Mouse (Mus musculus) heart, embryonic 14.5 days (tissue): ENCODE measurements around the gene Gm5148. TPM values are rescaled to one million over a fixed set of nuclear protein-coding genes. Genes with fewer than 3 reads are reported as not detected.

Source experiments
- ATAC-seq: fragments of 200-750 bp; cut with Nextera tagmentation; 2 replicates; pipeline ENCODE4 v1.8.0; 2017; ENCODE audit warnings: low read depth, moderate TSS enrichment; ENCODE audit not compliant: insufficient number of reproducible peaks, insufficient read depth, low FRiP score
- H3K27ac ChIP-seq, 2 experiments: fragments of 200-500 bp in 1 of 2; fragments of 300-500 bp in 1 of 2; sonication (generic) in 1 of 2; replicated peaks in 1 of 2; 2 replicates each; pipeline ENCODE4 v1.5.1; 2012 to 2014; ENCODE audit warnings: low read depth in 2 of 2, low read length in 2 of 2, control low read depth in 1 of 2, mild to moderate bottlenecking in 1 of 2, mixed read lengths in 1 of 2; ENCODE audit not compliant: control insufficient read depth in 1 of 2, insufficient read depth in 1 of 2
- H3K27me3 ChIP-seq: fragments of 300-500 bp; sonication (generic); 2 replicates; pipeline ENCODE4 v1.6.1; 2014; ENCODE audit warnings: mild to moderate bottlenecking, low read length, control low read depth; ENCODE audit not compliant: control insufficient read depth, insufficient read depth
- H3K36me3 ChIP-seq: fragments of 300-500 bp; sonication (generic); 2 replicates; pipeline ENCODE4 v1.6.1; 2014; ENCODE audit warnings: mild to moderate bottlenecking, control low read depth, low read length, mixed read lengths; ENCODE audit not compliant: control insufficient read depth, insufficient read depth
- H3K4me1 ChIP-seq, 2 experiments: fragments of 200-500 bp in 1 of 2; fragments of 300-500 bp in 1 of 2; sonication (generic) in 1 of 2; 2 replicates each; pipeline ENCODE4 v1.6.1; 2012 to 2014; ENCODE audit warnings: low read length in 2 of 2, control low read depth in 1 of 2, mixed read lengths in 1 of 2; ENCODE audit not compliant: control insufficient read depth in 2 of 2, insufficient read depth in 2 of 2
- H3K4me2 ChIP-seq: fragments of 300-500 bp; sonication (generic); 2 replicates; pipeline ENCODE4 v1.6.1; 2014; ENCODE audit warnings: mild to moderate bottlenecking, low read length
- H3K4me3 ChIP-seq, 2 experiments: fragments of 200-500 bp in 1 of 2; fragments of 300-500 bp in 1 of 2; sonication (generic) in 1 of 2; 2 replicates each; pipeline ENCODE4 v1.5.1; 2012 to 2014; ENCODE audit warnings: low read length in 2 of 2, mild to moderate bottlenecking in 2 of 2, control low read depth in 1 of 2, low read depth in 1 of 2, moderate library complexity in 1 of 2; ENCODE audit not compliant: control insufficient read depth in 1 of 2, insufficient read depth in 1 of 2
- H3K9ac ChIP-seq: fragments of 300-500 bp; sonication (generic); 2 replicates; pipeline ENCODE4 v1.6.1; 2014; ENCODE audit warnings: mild to moderate bottlenecking, low read length
- H3K9me3 ChIP-seq: fragments of 300-500 bp; sonication (generic); 2 replicates; pipeline ENCODE4 v1.6.1; 2016; ENCODE audit warnings: low read length, control low read depth; ENCODE audit not compliant: control insufficient read depth
- WGBS: fragments of 180-500 bp; shearing (Covaris S2); extraction: QIAGEN DNeasy Blood & Tissue Kit; methylation state at CpG from one replicate; pipeline ENCODE4 v1.1.7; 2014; 5-methylcytosine and 5-hydroxymethylcytosine counted together
- polyA plus RNA-seq: library from polyadenylated mRNA; unstranded; fragments of >200 nt; fragmentation: Nextera tagmentation; extraction: Ambion mirVana; gene quantifications from 2 replicates; pipeline ENCODE4 v1.2.1, GENCODE M21; 2014

The Gm5148 gene
- polyA plus RNA-seq = 2.7 and 3.7 TPM in 2 replicates

GRCm38 (mm10) chr3:37724171-37724804 is at the start of gene Gm5148:
TSS of gene Gm5148 (minus strand) at chr3:37724490.
- no peaks in the 10 kb centered on the region for H3K9me3 ChIP-seq
- peak within 1 kb of the TSS; percentile 85 for H3K4me2 ChIP-seq
- ATAC-seq = 0 out of 2 replicates have a peak, but pooled peaks have one; percentile 44
- WGBS = 4% methylated on average over 24 of the region's 24 CpGs
- peak within 1 kb of the TSS; percentile 43 to 52 for H3K4me3 ChIP-seq
- peaks cover 20 to 29% of the 10 kb centered on the region in 2 experiments for H3K4me1 ChIP-seq
- no peaks in the 10 kb centered on the region for H3K36me3 ChIP-seq
- H3K27me3 ChIP-seq = 0 out of 2 replicates have a peak, but pooled peaks cover 3% of the 10 kb centered on the region
- no peak within 1 kb of the TSS for H3K27ac ChIP-seq
- peak within 1 kb of the TSS; percentile 42 for H3K9ac ChIP-seq

DNA sequence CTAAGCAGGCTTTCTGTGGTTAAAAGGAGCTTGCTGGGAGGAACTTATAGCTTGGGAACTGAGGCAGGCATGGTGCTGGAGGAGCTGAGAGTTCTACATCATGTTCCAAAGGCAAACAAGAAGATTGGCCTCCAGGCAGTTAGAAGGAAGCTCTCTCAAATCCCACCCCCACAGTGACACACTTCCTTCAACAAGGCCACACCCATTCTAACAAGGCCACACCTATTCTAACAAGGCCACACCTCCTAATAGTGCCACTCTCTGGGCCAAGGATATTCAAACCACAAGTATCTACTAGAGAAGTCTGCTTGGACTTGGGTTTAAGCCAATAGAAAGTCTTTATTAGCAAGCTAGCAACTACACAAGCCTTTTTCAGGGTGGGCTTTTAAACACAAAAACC is 46.7 kb upstream of the Gm5148 start:
- Histone ChIP-seq H3K4me3 (no peak overlapping the region), H3K27ac (no peak overlapping the region), H3K27me3 (no peaks in the 10 kb centered on the region), H3K9me3 (no peaks in the 10 kb centered on the region), H3K4me1 (peaks cover 17 to 21% of the 10 kb centered on the region in 2 experiments), H3K36me3 (no peaks in the 10 kb centered on the region), H3K9ac (no peak overlapping the region), H3K4me2 (no peak overlapping the region)
- ATAC-seq = no peak

DNA sequence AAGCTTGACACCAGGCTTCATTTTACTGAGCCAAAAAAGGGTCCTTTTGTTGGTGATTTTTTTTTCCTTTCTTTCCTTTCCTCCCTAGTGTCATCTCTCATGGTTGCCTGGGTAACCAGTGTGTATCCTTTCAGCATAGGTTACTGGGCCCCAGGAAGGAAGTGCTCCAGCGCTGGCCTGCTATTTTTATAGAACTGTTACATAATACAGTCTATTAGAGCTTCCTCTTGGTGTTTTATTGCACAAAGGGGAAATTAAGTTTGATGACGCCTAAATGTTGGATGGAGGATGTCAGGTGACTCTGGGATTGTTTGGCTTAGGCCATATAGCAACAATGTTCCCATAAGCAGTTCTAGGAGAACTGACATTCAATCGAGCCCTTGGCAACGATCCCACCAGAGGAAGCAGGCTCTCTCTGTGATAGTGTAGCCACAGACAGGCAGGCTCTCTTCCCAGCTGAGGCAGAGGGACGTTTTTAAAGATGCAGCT is 45.0 kb upstream of the Gm5148 start:
- ATAC-seq = peak; percentile 76
- Histone ChIP-seq H3K4me2 (peak overlapping the region; percentile 31), H3K27ac (peak overlapping the region; percentile 79 to 84), H3K27me3 (no peaks in the 10 kb centered on the region), H3K36me3 (no peaks in the 10 kb centered on the region), H3K9ac (no peak overlapping the region), H3K4me3 (no peak overlapping the region), H3K4me1 (peaks cover 17 to 20% of the 10 kb centered on the region in 2 experiments), H3K9me3 (no peaks in the 10 kb centered on the region)
- 13% methylated on average over 5 of the region's 5 CpGs for WGBS

- WGBS = 68% methylated on average over 12 of the region's 12 CpGs
- H3K9ac ChIP-seq = no peak overlapping the region
- ATAC-seq = no peak
- no peak overlapping the region for H3K4me2 ChIP-seq
- no peaks in the 10 kb centered on the region for H3K27me3 ChIP-seq
- H3K4me1 ChIP-seq = peaks cover 12 to 13% of the 10 kb centered on the region in 2 experiments
- H3K4me3 ChIP-seq = no peak overlapping the region
- H3K27ac ChIP-seq = no peak overlapping the region
- no peaks in the 10 kb centered on the region for H3K9me3 ChIP-seq
- no peaks in the 10 kb centered on the region for H3K36me3 ChIP-seq
Measured at GRCm38 (mm10) chr3:37767147-37768015, 43.1 kb upstream of the Gm5148 start.

DNA sequence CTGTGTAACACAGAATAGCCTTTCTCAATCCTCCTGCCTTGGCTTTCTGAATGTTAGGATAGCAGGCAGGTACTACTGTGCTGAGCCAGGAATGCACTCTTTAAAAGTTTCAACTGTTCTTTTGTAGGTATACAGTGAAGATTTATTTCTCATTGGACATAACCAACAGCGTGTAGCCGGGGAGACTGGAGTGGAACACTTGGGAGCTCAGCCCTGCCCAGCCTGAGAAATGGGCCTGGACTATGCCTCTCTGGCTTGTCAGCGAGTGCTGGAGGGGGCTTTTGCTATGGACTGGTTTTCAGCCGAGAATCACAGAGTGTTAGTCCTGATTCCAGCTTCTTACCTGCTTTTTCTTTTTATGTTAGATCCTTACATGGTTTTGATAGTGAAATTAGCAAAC is 42.3 kb upstream of the Gm5148 start:
- peaks cover 12 to 13% of the 10 kb centered on the region in 2 experiments for H3K4me1 ChIP-seq
- 43% methylated on average over 4 of the region's 4 CpGs for WGBS
- no peaks in the 10 kb centered on the region for H3K36me3 ChIP-seq
- no peak overlapping the region for H3K4me3 ChIP-seq
- no peaks in the 10 kb centered on the region for H3K27me3 ChIP-seq
- no peak for ATAC-seq
- H3K27ac ChIP-seq = no peak overlapping the region
- no peak overlapping the region for H3K4me2 ChIP-seq
- no peak overlapping the region for H3K9ac ChIP-seq
- H3K9me3 ChIP-seq = no peaks in the 10 kb centered on the region

GRCm38 (mm10) chr3:37765971-37766370 is 41.7 kb upstream of the Gm5148 start:
- H3K27ac ChIP-seq = no peak overlapping the region
- H3K27me3 ChIP-seq = no peaks in the 10 kb centered on the region
- H3K9me3 ChIP-seq = no peaks in the 10 kb centered on the region
- ATAC-seq = no peak
- H3K4me3 ChIP-seq = no peak overlapping the region
- H3K4me1 ChIP-seq = peaks cover 12 to 13% of the 10 kb centered on the region in 2 experiments
- H3K4me2 ChIP-seq = no peak overlapping the region
- 76% methylated on average over 5 of the region's 5 CpGs for WGBS
- no peaks in the 10 kb centered on the region for H3K36me3 ChIP-seq
- no peak overlapping the region for H3K9ac ChIP-seq

DNA sequence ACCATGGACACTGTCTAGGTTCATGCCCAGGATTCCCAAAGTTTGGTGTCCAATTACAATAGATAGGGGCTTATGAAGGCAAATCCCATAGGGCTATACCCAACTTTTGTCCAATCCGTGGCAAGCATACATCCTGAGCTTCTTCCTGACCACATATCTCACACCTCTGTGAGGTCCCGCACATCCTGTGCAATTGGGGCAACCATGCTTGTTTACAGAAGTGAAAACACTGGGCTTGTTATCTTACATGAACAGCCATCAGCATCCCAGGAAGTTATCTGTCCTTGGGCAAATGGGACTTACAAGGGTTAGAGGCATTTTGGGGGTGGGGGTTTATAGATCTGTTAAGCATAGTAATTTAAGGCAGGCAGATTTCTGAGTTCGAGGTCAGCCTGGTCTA is 41.0 kb upstream of the Gm5148 start:
- H3K4me1 ChIP-seq = peaks cover 12 to 13% of the 10 kb centered on the region in 2 experiments

More for the DNA sequence above, 41.0 kb upstream of the Gm5148 start:
- Histone ChIP-seq H3K4me2 (no peak overlapping the region), H3K9me3 (no peaks in the 10 kb centered on the region), H3K9ac (no peak overlapping the region), H3K4me3 (no peak overlapping the region), H3K27ac (no peak overlapping the region), H3K36me3 (no peaks in the 10 kb centered on the region), H3K27me3 (no peaks in the 10 kb centered on the region)
- WGBS = 78% methylated on average over 3 of the region's 3 CpGs
- no peak for ATAC-seq
